Comparison of ENCODE assay signal across 8 mouse cellular contexts in genomic region chr13:45576185-45576584, GRCm38 (mm10).
DNase-seq lines count a peak whose midpoint lies in the region; ATAC-seq and TF ChIP-seq lines count a peak whose summit lies in the region.

No protein-coding gene starts in this region.

- peak; percentile 86 for DNase-seq in NIH3T3 (ENCODE audit: low read depth)
- peak; percentile 27 for DNase-seq in brain, embryonic 14.5 days (ENCODE audit: low read depth)
- DNase-seq in kidney, postnatal 10 days, result peak; percentile 92
- no peak for DNase-seq in spleen, postnatal 36 days (ENCODE audit: low spot score in 2 of 2)
- no peak for DNase-seq in c-Kit-positive CD71-positive TER-119-positive erythroid progenitor cells, embryonic 14.5 days (ENCODE audit: low spot score)

- peak overlapping the region; percentile 88 for H3K27ac ChIP-seq in heart, embryonic 15.5 days
- H3K27ac ChIP-seq in stomach, embryonic 15.5 days, result 0 out of 2 replicates have a peak overlapping the region, but pooled peaks have one; percentile 63

- no peaks in the 10 kb centered on the region for H3K9me3 ChIP-seq in heart, embryonic 15.5 days (replicated peaks)
- no peaks in the 10 kb centered on the region for H3K9me3 ChIP-seq in stomach, embryonic 15.5 days

- H3K9ac ChIP-seq in heart, embryonic 15.5 days, result no peak overlapping the region
- no peak overlapping the region for H3K9ac ChIP-seq in stomach, embryonic 15.5 days

- no peak for TF ChIP-seq CTCF in brain, embryonic 14.5 days (IDR thresholded peaks at IDR 0.05; ENCODE audit: borderline replicate concordance, extremely low read depth, insufficient read depth, insufficient read length)

- no peaks in the 10 kb centered on the region for H3K27me3 ChIP-seq in heart, embryonic 15.5 days
- H3K27me3 ChIP-seq in stomach, embryonic 15.5 days (replicated peaks), result no peaks in the 10 kb centered on the region

- H3K36me3 ChIP-seq in heart, embryonic 15.5 days, result no peaks in the 10 kb centered on the region
- H3K36me3 ChIP-seq in stomach, embryonic 15.5 days, result no peaks in the 10 kb centered on the region

- peak; percentile 68 for ATAC-seq in heart, embryonic 15.5 days (replicated peaks; ENCODE audit: insufficient number of reproducible peaks, insufficient read depth, low FRiP score, low read depth)
- peak; percentile 68; the same call in 1 of the 2 replicates for ATAC-seq in stomach, embryonic 15.5 days (ENCODE audit: insufficient read depth, low FRiP score, low read depth)
- no peak for ATAC-seq in frontal cortex, adult (ENCODE audit: low TSS enrichment)

- 49% methylated on average over 4 of the region's 4 CpGs for WGBS in heart, embryonic 15.5 days
- 61% methylated on average over 4 of the region's 4 CpGs for WGBS in stomach, embryonic 15.5 days

- no peak overlapping the region for H3K4me3 ChIP-seq in heart, embryonic 15.5 days
- no peak overlapping the region for H3K4me3 ChIP-seq in stomach, embryonic 15.5 days (replicated peaks)

- H3K4me2 ChIP-seq in heart, embryonic 15.5 days, result peak overlapping the region; percentile 13; the same call in 1 of the 2 replicates
- H3K4me2 ChIP-seq in stomach, embryonic 15.5 days, result no peak overlapping the region

- no peak for TF ChIP-seq POLR2A in brain, embryonic 14.5 days (IDR thresholded peaks at IDR 0.05; ENCODE audit: borderline replicate concordance, extremely low read depth, insufficient read depth, insufficient read length, poor library complexity, severe bottlenecking)

- peaks cover 46% of the 10 kb centered on the region for H3K4me1 ChIP-seq in heart, embryonic 15.5 days (replicated peaks)
- 0 out of 2 replicates have a peak, but pooled peaks cover 12% of the 10 kb centered on the region for H3K4me1 ChIP-seq in stomach, embryonic 15.5 days

Comparison
In these comparisons a context has a peak if more than half of its experiments do, and no peak if none do; other contexts are left out.
1. DNase-seq: peak in NIH3T3 (single experiment), brain, embryonic 14.5 days (single experiment) and kidney, postnatal 10 days (single experiment); none in spleen, postnatal 36 days (0 of 2) and c-Kit-positive CD71-positive TER-119-positive erythroid progenitor cells, embryonic 14.5 days (single experiment).